Mouse (Mus musculus): ENCODE results near the gene Ehbp1l1. TPM values are rescaled to one million over a fixed set of nuclear protein-coding genes. Genes with fewer than 3 reads are reported as not detected.

Ehbp1l1 gene
- polyA plus RNA-seq (2012; rRNA removed): 38.0 and 41.9 TPM in 2 replicates

GRCm38 (mm10) chr19:5725767-5726515 is at the start of gene Ehbp1l1:
Gene Ehbp1l1 (minus strand): TSS chr19:5726317.

GRCm38 (mm10) chr19:5770925-5771860 is 45.1 kb upstream of the Ehbp1l1 start, which contains the start of gene Scyl1:
Gene Scyl1 (minus strand): TSS chr19:5771419.

GRCm38 (mm10) chr19:5740320-5741317 is 14.5 kb upstream of the Ehbp1l1 start, which contains the start of gene Ltbp3:
Gene Ltbp3 (plus strand): TSS chr19:5740904.

GRCm38 (mm10) chr19:5729444-5729815 is 3.3 kb upstream of the Ehbp1l1 start, which contains the start of gene Fam89b:
Gene Fam89b (minus strand): TSS chr19:5729653.

DNA sequence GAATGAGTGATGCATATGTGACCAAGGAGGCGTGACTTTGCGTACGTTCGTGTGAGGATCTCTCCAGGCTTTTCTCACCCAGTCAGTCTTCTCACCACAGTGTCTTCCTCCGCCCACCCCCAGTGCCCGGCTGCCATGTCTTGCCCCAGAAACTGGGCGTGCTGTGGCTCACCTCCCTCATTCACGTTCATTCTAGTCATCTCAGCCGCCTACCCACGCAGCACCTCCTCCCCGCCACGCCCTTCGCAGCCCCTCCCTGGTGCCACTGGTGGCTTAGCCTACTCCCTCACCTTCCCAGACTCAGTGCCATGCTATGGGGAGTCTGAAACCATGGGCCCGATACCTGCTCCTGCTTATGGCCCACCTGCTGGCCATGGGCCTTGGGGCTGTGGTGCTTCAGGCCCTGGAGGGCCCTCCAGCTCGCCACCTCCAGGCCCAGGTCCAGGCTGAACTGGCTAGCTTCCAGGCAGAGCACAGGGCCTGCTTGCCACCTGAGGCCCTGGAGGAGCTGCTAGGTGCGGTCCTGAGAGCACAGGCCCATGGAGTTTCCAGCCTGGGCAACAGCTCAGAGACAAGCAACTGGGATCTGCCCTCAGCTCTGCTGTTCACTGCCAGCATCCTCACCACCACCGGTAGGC is 21.8 kb downstream of the Ehbp1l1 start, which contains the start of gene Kcnk7:
Gene Kcnk7 (plus strand): TSS at position 205 of the 638 bp plus-strand sequence.

DNA sequence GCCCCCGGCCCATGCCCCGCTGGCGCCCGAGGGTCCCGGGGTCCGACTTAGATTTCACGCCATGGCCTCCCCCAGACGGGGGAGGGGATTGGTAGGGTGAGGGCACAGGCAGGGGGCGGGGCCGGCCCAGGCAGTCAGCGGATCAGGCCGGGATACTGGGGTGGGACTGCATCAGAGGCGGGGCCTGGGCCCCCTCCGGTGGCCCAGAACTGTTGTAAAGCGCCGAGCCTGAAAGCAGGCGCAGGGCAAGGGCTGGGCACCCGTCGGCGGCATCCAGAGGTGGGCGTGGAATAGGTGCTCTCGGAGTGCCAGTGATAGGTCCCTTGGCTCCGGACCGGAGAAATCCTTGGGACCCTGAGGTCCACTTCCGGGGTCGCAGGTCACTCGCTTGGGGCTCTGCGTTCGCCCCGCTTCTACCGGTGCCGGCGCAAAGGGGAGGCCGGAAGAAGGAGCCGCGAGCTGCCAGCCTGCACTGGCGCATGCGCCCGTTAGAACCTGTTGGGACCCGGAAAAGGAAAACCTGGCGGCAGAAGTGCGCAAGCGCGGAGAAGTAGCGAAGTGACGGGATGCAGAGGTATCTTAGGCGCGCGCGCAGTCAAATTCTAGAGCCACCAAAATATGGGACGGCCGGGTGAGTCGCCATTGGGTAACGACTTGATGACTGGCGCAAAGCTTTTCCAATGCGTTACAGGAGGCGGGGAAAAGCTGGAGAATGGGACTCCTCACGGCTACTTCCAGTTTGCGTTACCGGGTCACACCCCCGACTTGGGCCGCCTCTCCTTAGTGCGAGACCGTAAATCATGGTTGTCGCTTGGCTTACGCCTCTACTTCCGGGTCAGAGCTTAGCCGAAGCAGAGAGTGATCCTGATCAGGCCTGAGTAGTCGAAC is 37.7 kb downstream of the Ehbp1l1 start, which contains the start of the genes Map3k11 and Pcnx3:
Gene Map3k11 (plus strand): TSS at position 543 of the 888 bp plus-strand sequence.
Gene Pcnx3 (minus strand): TSS at position 709 of the 888 bp plus-strand sequence.

GRCm38 (mm10) chr19:5662981-5663913 is 62.9 kb downstream of the Ehbp1l1 start, which contains the start of gene Sipa1:
Gene Sipa1 (minus strand): TSS chr19:5663707.

Other genes with a start within 250 kb of the Ehbp1l1 start
- gene Mus81, start 237.9 kb downstream of the Ehbp1l1 start, polyA plus RNA-seq (2012; rRNA removed): 23.4 and 28.0 TPM in 2 replicates
- gene Cfl1, start 235.9 kb downstream of the Ehbp1l1 start, polyA plus RNA-seq (2012; rRNA removed): 163 and 181 TPM in 2 replicates
- 0.14 TPM in 1 of 2 replicates, not detected in the other for gene 1700020D05Rik, start 222.5 kb downstream of the Ehbp1l1 start, polyA plus RNA-seq (2012; rRNA removed)
- gene Snx32, start 215.8 kb downstream of the Ehbp1l1 start, polyA plus RNA-seq (2012; rRNA removed): 1.4 and 3.3 TPM in 2 replicates
- gene Ovol1, start 165.7 kb downstream of the Ehbp1l1 start, polyA plus RNA-seq (2012; rRNA removed): 15.5 and 19.7 TPM in 2 replicates
- gene Ap5b1, start 158.3 kb downstream of the Ehbp1l1 start, polyA plus RNA-seq (2012; rRNA removed): 7.9 and 8.8 TPM in 2 replicates
- 33.0 and 50.2 TPM in 2 replicates for gene Rnaseh2c, start 124.4 kb downstream of the Ehbp1l1 start, polyA plus RNA-seq (2012; rRNA removed)
- gene Kat5, start 116.1 kb downstream of the Ehbp1l1 start, polyA plus RNA-seq (2012; rRNA removed): 16.5 and 19.2 TPM in 2 replicates
- 51.2 and 52.1 TPM in 2 replicates for gene Rela, start 88.8 kb downstream of the Ehbp1l1 start, polyA plus RNA-seq (2012; rRNA removed)
- gene Sipa1, start 62.6 kb downstream of the Ehbp1l1 start, polyA plus RNA-seq (2012; rRNA removed): 17.8 and 23.9 TPM in 2 replicates
- gene Map3k11, start 37.6 kb downstream of the Ehbp1l1 start, polyA plus RNA-seq (2012; rRNA removed): 39.8 and 46.6 TPM in 2 replicates
- 72.3 and 74.8 TPM in 2 replicates for gene Pcnx3, start 37.4 kb downstream of the Ehbp1l1 start, polyA plus RNA-seq (2012; rRNA removed)
- 5.6 and 9.1 TPM in 2 replicates for gene Kcnk7, start 21.9 kb downstream of the Ehbp1l1 start, polyA plus RNA-seq (2012; rRNA removed)
- 90.2 and 136 TPM in 2 replicates for gene Fam89b, start 3.3 kb upstream of the Ehbp1l1 start, polyA plus RNA-seq (2012; rRNA removed)
- 35.8 and 40.4 TPM in 2 replicates for gene Ltbp3, start 14.6 kb upstream of the Ehbp1l1 start, polyA plus RNA-seq (2012; rRNA removed)
- 40.1 and 44.5 TPM in 2 replicates for gene Scyl1, start 45.1 kb upstream of the Ehbp1l1 start, polyA plus RNA-seq (2012; rRNA removed)
- 9.3 and 10.0 TPM in 2 replicates for gene Frmd8, start 149.0 kb upstream of the Ehbp1l1 start, polyA plus RNA-seq (2012; rRNA removed)
- gene Slc25a45, start 151.5 kb upstream of the Ehbp1l1 start, polyA plus RNA-seq (2012; rRNA removed): 9.7 and 9.8 TPM in 2 replicates
- 0.19 and 0.25 TPM in 2 replicates for gene Tigd3, start 167.8 kb upstream of the Ehbp1l1 start, polyA plus RNA-seq (2012; rRNA removed)
- gene Dpf2, start 186.7 kb upstream of the Ehbp1l1 start, polyA plus RNA-seq (2012; rRNA removed): 29.4 and 29.7 TPM in 2 replicates
- gene Cdc42ep2, start 198.5 kb upstream of the Ehbp1l1 start, polyA plus RNA-seq (2012; rRNA removed): 7.8 and 8.0 TPM in 2 replicates
- 14.8 and 18.1 TPM in 2 replicates for gene Pola2, start 237.9 kb upstream of the Ehbp1l1 start, polyA plus RNA-seq (2012; rRNA removed)

All from stomach, adult 2 months (tissue).